Mouse (Mus musculus) embryo, embryonic 10 days (tissue): Measurements from ENCODE around the gene Cdc6.

Experiments used
- DNase-seq: peaks from one replicate; pipeline ENCODE4 v3.0.0-alpha.2; 2015; ENCODE audit warnings: low spot score

The Cdc6 gene

GRCm38 (mm10) chr11:98943741-98944461 lies 36.3 kb downstream of the Cdc6 start:
- peak; percentile 46 for DNase-seq

- peak; percentile 38 for DNase-seq
These were observed 37.5 kb downstream of the Cdc6 start for GRCm38 (mm10) chr11:98944897-98945604.

- DNase-seq: no peak
These were observed 38.0 kb downstream of the Cdc6 start for GRCm38 (mm10) chr11:98945605-98945977.

GRCm38 (mm10) chr11:98947969-98948569 lies 40.5 kb downstream of the Cdc6 start:
- no peak for DNase-seq

GRCm38 (mm10) chr11:98949242-98949957 lies 41.8 kb downstream of the Cdc6 start:
- no peak for DNase-seq

- no peak for DNase-seq
These were observed 42.4 kb downstream of the Cdc6 start for GRCm38 (mm10) chr11:98949958-98950460.

- no peak for DNase-seq
These were observed 42.9 kb downstream of the Cdc6 start for GRCm38 (mm10) chr11:98950484-98950883.

GRCm38 (mm10) chr11:98951026-98951906 lies 43.7 kb downstream of the Cdc6 start:
- no peak for DNase-seq

- DNase-seq: no peak
These were observed 44.5 kb downstream of the Cdc6 start for GRCm38 (mm10) chr11:98952111-98952510.

GRCm38 (mm10) chr11:98952736-98953135 lies 45.1 kb downstream of the Cdc6 start:
- no peak for DNase-seq

GRCm38 (mm10) chr11:98953361-98953760 lies 45.8 kb downstream of the Cdc6 start:
- peak; percentile 49 for DNase-seq

- peak; percentile 20 for DNase-seq
These were observed 46.3 kb downstream of the Cdc6 start for GRCm38 (mm10) chr11:98953835-98954320.

- peak; percentile 81 for DNase-seq
These were observed 46.8 kb downstream of the Cdc6 start for GRCm38 (mm10) chr11:98954373-98954772.

- DNase-seq: peak; percentile 55
These were observed 47.5 kb downstream of the Cdc6 start for GRCm38 (mm10) chr11:98954801-98955706.

- no peak for DNase-seq
These were observed 48.2 kb downstream of the Cdc6 start for GRCm38 (mm10) chr11:98955707-98956235.

- no peak for DNase-seq
These were observed 48.7 kb downstream of the Cdc6 start for GRCm38 (mm10) chr11:98956340-98956739.

- DNase-seq: peak; percentile 82
These were observed 52.1 kb downstream of the Cdc6 start for GRCm38 (mm10) chr11:98959437-98960312.

- DNase-seq: peak; percentile 78
These were observed 52.8 kb downstream of the Cdc6 start for GRCm38 (mm10) chr11:98960313-98960906.
